Mouse (Mus musculus) MEL (cell line): ENCODE data around the gene Ggta1.

Experiments
- CTCF ChIP-seq, 3 experiments: IDR thresholded peaks in 2 of 3; conservative IDR thresholded peaks in 1 of 3; 2 replicates each; pipeline ENCODE4 v1.5.1; 2011 to 2012; ENCODE audit warnings: low read length in 3 of 3, low read depth in 2 of 3, mild to moderate bottlenecking in 2 of 3, improper control_type of control experiment in 1 of 3, inconsistent platforms in 1 of 3, mixed read lengths in 1 of 3, moderate library complexity in 1 of 3; ENCODE audit not compliant: control insufficient read depth in 1 of 3, insufficient read depth in 1 of 3, poor library complexity in 1 of 3, severe bottlenecking in 1 of 3
- E2F4 ChIP-seq: IDR thresholded peaks from 2 replicates; pipeline ENCODE4 v1.6.1; 2011; ENCODE audit warnings: low read depth, low read length, improper control_type of control experiment, borderline replicate concordance
- EP300 ChIP-seq, 2 experiments: IDR thresholded peaks; 2 replicates each; pipeline ENCODE4 v1.6.1; 2011; ENCODE audit warnings: improper control_type of control experiment in 2 of 2, low read length in 2 of 2, low read depth in 1 of 2, mild to moderate bottlenecking in 1 of 2
- GATA1 ChIP-seq: IDR thresholded peaks from 2 replicates; pipeline ENCODE4 v1.6.1; 2011; ENCODE audit warnings: low read depth, low read length, improper control_type of control experiment
- HCFC1 ChIP-seq: IDR thresholded peaks from 2 replicates; pipeline ENCODE4 v1.6.1; 2012; ENCODE audit warnings: low read depth, mild to moderate bottlenecking, inconsistent platforms, low read length, improper control_type of control experiment, moderate library complexity
- JUND ChIP-seq: IDR thresholded peaks from 2 replicates; pipeline ENCODE4 v1.6.1; 2011; ENCODE audit warnings: low read depth, mild to moderate bottlenecking, improper control_type of control experiment, low read length
- MAX ChIP-seq: IDR thresholded peaks from 2 replicates; pipeline ENCODE4 v1.6.1; 2011; ENCODE audit warnings: low read length, improper control_type of control experiment
- MYB ChIP-seq: IDR thresholded peaks from 2 replicates; pipeline ENCODE4 v1.6.1; 2011; ENCODE audit warnings: mild to moderate bottlenecking, low read depth, low read length, improper control_type of control experiment
- NRF1 ChIP-seq: IDR thresholded peaks from 2 replicates; pipeline ENCODE4 v1.6.1; 2014; ENCODE audit warnings: low read depth, mild to moderate bottlenecking, inconsistent platforms, low read length, improper control_type of control experiment, moderate library complexity; ENCODE audit not compliant: poor library complexity, insufficient read depth, severe bottlenecking
- POLR2A ChIP-seq, 2 experiments: IDR thresholded peaks; 2 replicates each; pipeline ENCODE4 v1.6.1; 2011 to 2012; ENCODE audit warnings: low read length in 2 of 2, mild to moderate bottlenecking in 2 of 2, control low read depth in 1 of 2, improper control_type of control experiment in 1 of 2, low read depth in 1 of 2, moderate library complexity in 1 of 2; ENCODE audit not compliant: control insufficient read depth in 1 of 2, insufficient read depth in 1 of 2, poor library complexity in 1 of 2
- TAL1 ChIP-seq: IDR thresholded peaks from 2 replicates; pipeline ENCODE4 v1.6.1; 2012; ENCODE audit warnings: mild to moderate bottlenecking, inconsistent platforms, low read length, moderate library complexity, mixed read lengths
- UBTF ChIP-seq: IDR thresholded peaks from 2 replicates; pipeline ENCODE4 v1.6.1; 2012; ENCODE audit warnings: low read depth, mild to moderate bottlenecking, inconsistent platforms, low read length, improper control_type of control experiment, moderate library complexity, borderline replicate concordance; ENCODE audit not compliant: insufficient read depth

DNA sequence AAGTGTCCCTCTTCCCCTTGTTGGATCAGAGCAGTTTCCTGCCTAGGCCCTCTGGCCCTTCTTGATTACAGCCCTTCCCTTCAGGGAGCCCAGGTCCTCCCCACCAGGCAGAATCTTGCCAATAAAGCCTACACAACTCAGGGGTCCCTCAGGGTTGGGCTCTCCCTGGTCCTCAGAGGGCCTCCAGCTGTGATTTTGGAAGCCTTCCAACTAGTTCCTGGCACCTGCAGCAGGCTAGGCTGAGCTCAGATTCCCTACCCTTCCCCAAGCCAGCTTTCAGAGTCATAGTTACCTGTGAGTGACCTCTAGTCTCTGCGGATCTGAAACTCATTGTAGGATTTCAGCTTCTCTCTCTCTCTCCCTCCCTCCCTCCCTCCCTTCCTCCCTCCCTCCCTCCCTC, 47.9 kb upstream of the Ggta1 start:
- TF ChIP-seq POLR2A (IDR thresholded peaks at IDR 0.05; ENCODE audit: control insufficient read depth in 1 of 2, insufficient read depth in 1 of 2, low read depth in 1 of 2, low read length in 2 of 2, poor library complexity in 1 of 2) (no peak), GATA1 (no peak), CTCF (IDR thresholded peaks at IDR 0.05 in 2 of 3, conservative IDR thresholded peaks at IDR 0.05 in 1 of 3; ENCODE audit: control insufficient read depth in 1 of 3, insufficient read depth in 1 of 3, low read depth in 2 of 3, low read length in 3 of 3, poor library complexity in 1 of 3, severe bottlenecking in 1 of 3) (no peak), MAX (no peak), E2F4 (no peak), EP300 (IDR thresholded peaks at IDR 0.05; ENCODE audit: low read depth in 1 of 2, low read length in 2 of 2) (peak; percentile 22 to 37; a peak in 1 of 4 replicates), UBTF (no peak), JUND (no peak), HCFC1 (no peak), NRF1 (no peak), TAL1 (peak; percentile 51), MYB (no peak)
